Mouse (Mus musculus) heart, postnatal 36 days (tissue): ENCODE results near the gene Tex19.1. TPM values are rescaled to one million over a fixed set of nuclear protein-coding genes. Genes with fewer than 3 reads are reported as not detected.

ENCODE experiments used
- DNase-seq, 2 experiments: peaks; one replicate each; pipeline ENCODE4 v3.0.0; 2021 to 2022
- intact Hi-C: fragments of 180-260 bp; cut with DNase I; formaldehyde crosslinking; loops from one replicate; pipeline ENCODE4 v1.15.1; 2025
- total RNA-seq, 2 experiments: library from RNA; stranded (reverse); gene quantifications; 2 replicates each; pipeline ENCODE4 v1.2.3; 2021

The Tex19.1 gene
- total RNA-seq, 2 experiments from 2014 or later: not detected

- intact Hi-C loops: loop anchor here (5.0 kb wide), 1 partner anchor 86 kb away; no protein-coding TSS in a partner anchor
- DNase-seq: peak; percentile 7 to 11
Observed at GRCm38 (mm10) chr11:121138732-121139131, 7.2 kb upstream of the Tex19.1 start.

GRCm38 (mm10) chr11:121143325-121144015, 2.5 kb upstream of the Tex19.1 start:
- no peak for DNase-seq
- intact Hi-C loops: no loop called here

- DNase-seq: no peak
Observed at GRCm38 (mm10) chr11:121148193-121148592, 2.2 kb downstream of the Tex19.1 start.

DNA sequence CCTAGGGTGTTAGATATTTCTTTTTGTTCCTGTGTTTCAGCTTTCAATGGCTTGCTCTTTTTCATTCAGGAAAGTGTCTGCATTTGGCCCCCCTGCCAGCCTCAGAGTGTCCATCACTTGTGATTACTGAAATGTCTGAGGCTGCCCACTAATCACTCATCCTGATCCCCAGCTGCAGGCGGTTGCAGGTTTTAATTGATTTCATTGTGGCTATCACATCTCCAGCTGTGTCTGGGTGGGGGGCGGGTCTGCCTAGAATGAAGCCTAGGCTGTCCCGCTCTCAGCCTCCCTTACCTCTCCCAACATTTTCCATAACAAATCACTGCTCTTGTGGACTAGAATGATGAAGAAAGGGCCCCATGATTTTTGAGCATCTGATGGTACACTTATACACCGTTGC, 8.3 kb downstream of the Tex19.1 start:
- intact Hi-C loops: no loop called here
- no peak for DNase-seq

More at GRCm38 (mm10) chr11:121148193-121148592, 2.2 kb downstream of the Tex19.1 start:
- intact Hi-C loops: no loop called here

GRCm38 (mm10) chr11:121156411-121156891, 10.5 kb downstream of the Tex19.1 start:
- peak; percentile 45 to 62 for DNase-seq
- intact Hi-C loops: no loop called here

GRCm38 (mm10) chr11:121159971-121160370, 14.0 kb downstream of the Tex19.1 start, which contains the start of gene Uts2r:
Gene Uts2r, plus strand, starts transcription at chr11:121160271.
- intact Hi-C loops: no loop called here
- DNase-seq: no peak

DNA sequence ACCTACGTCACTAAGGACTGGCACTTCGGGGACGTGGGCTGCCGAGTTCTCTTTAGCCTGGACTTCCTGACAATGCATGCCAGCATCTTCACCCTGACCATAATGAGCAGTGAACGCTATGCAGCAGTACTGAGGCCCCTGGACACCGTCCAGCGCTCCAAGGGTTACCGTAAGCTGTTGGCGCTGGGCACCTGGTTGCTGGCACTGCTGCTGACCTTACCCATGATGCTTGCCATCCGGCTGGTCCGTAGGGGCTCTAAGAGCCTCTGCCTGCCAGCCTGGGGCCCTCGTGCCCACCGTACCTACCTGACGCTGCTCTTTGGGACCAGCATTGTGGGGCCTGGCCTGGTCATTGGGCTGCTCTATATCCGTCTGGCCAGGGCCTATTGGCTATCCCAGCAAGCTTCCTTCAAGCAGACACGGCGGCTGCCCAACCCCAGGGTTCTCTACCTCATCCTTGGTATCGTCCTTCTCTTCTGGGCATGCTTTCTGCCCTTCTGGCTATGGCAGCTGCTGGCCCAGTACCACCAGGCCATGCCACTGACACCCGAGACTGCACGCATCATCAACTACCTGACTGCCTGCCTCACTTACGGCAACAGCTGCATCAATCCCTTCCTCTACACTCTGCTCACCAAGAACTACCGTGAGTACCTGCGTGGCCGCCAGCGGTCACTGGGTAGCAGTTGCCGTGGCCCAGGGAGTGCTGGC, 14.8 kb downstream of the Tex19.1 start:
- DNase-seq: no peak

DNA sequence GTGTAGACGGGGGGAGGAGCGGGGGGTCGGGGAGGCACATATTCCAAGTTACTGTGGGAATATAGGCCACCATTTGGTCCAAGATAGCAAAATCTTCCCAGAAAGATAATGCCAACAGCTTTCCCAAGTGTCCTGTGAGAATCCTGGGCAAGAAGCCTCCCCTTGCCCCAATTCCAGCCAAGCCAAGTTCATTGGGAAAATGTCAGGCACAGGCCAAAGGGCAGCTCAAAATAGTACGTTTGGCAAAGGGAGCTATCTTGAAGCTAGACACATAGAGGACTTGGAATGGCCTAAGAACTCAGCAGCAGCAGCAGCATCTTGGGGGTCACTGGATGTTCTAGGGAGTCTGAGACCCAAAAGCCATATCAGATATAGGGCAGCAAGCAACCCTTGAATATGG, 17.8 kb downstream of the Tex19.1 start:
- DNase-seq: no peak
- intact Hi-C loops: no loop called here

More for the DNA sequence above, 14.8 kb downstream of the Tex19.1 start:
- intact Hi-C loops: no loop called here

- intact Hi-C loops: no loop called here
- DNase-seq: no peak
Observed at GRCm38 (mm10) chr11:121173203-121173602, 27.3 kb downstream of the Tex19.1 start.

GRCm38 (mm10) chr11:121174234-121174633, 28.3 kb downstream of the Tex19.1 start:
- intact Hi-C loops: no loop called here
- DNase-seq: no peak

DNA sequence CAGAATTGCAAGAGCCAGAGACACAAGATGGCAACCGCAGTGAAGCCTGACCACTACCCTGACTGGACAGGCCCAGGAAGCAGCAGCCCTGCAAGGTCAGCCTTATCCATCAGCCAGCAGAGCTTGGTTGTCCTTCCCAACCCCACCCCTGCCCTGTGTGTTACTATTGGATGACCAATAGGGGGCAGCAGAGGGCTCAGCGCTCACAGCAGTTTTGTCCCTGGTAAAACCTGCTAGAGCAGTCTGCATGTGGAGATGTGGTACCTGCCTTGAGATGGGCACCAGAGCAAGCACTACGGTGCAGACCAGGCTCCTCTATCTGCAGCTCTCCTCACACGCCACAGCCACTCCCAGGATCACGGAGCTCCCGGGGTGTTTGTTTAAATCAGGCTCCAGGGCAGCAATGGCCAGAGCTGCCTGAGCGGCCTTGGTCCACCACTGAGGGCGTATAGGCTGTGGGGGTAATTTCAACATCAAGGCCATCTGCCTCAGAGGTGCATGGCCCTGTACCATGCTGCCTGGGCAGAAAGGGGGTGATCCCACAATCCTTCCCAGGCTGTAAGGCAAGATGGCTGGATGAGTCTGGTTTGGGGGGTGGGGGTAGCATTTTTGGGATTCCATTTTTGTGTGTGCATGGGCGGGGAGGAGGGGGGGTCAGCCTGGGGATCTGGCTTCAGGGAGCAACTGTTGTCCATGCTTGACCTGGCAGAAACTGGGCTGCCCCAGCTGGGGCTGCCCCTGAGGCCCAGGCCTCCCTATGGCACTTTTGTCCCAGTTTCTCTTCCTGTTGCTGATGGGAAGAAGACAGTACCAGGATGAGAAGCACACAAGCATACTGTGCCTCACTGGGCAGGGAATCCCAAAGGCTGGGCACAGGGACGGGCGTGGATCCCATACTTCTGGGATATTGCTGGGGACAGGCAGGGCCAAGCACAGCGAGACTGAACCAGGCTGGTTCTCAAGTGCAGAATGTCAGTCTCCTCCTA, 30.6 kb downstream of the Tex19.1 start:
- DNase-seq: peak; percentile 45 to 47
- intact Hi-C loops: no loop called here

GRCm38 (mm10) chr11:121189681-121190080, 43.7 kb downstream of the Tex19.1 start:
- intact Hi-C loops: no loop called here

GRCm38 (mm10) chr11:121192742-121193141, 46.8 kb downstream of the Tex19.1 start:
- intact Hi-C loops: no loop called here
- no peak for DNase-seq

More at GRCm38 (mm10) chr11:121189681-121190080, 43.7 kb downstream of the Tex19.1 start:
- peak; percentile 53 to 57 for DNase-seq

- intact Hi-C loops: no loop called here
- no peak for DNase-seq
Observed at GRCm38 (mm10) chr11:121193415-121193814, 47.5 kb downstream of the Tex19.1 start.

Other genes starting within 250 kb of the Tex19.1 start
- gene Ccdc57, start 213.3 kb upstream of the Tex19.1 start, total RNA-seq: 1 to 10 TPM in 1 of 2 experiments, under 1 TPM in 1; 0.79 to 1.6 TPM
- gene Slc16a3, start 197.7 kb upstream of the Tex19.1 start, total RNA-seq: 1 to 10 TPM; 1.3 to 1.9 TPM
- 10 to 100 TPM; 57.9 to 64.8 TPM for gene Csnk1d, start 154.8 kb upstream of the Tex19.1 start, total RNA-seq
- gene Cd7, start 106.7 kb upstream of the Tex19.1 start, total RNA-seq: under 1 TPM; 0.38 to 0.61 TPM
- not detected for gene Sectm1b, start 82.6 kb upstream of the Tex19.1 start, total RNA-seq
- not detected for gene Sectm1a, start 64.9 kb upstream of the Tex19.1 start, total RNA-seq
- gene Tex19.2, start 27.5 kb upstream of the Tex19.1 start, total RNA-seq: not detected
- gene Uts2r, start 14.1 kb downstream of the Tex19.1 start, total RNA-seq: under 1 TPM; 0.44 to 0.54 TPM
- 10 to 100 TPM in 1 of 2 experiments, 1 to 10 TPM in 1; 9.2 to 10.5 TPM for gene Hexdc, start 58.3 kb downstream of the Tex19.1 start, total RNA-seq
- gene Ogfod3, start 58.6 kb downstream of the Tex19.1 start, total RNA-seq: 10 to 100 TPM; 14.7 to 19.1 TPM
- 10 to 100 TPM in 1 of 2 experiments, 1 to 10 TPM in 1; 7.5 to 10.9 TPM for gene Cybc1, start 83.2 kb downstream of the Tex19.1 start, total RNA-seq
- gene Narf, start 91.1 kb downstream of the Tex19.1 start, total RNA-seq: 100 to 1,000 TPM in 1 of 2 experiments, 10 to 100 TPM in 1; 97.1 to 105 TPM
- 10 to 100 TPM; 16.5 to 17.2 TPM for gene Foxk2, start 113.8 kb downstream of the Tex19.1 start, total RNA-seq
- gene Wdr45b, start 208.3 kb downstream of the Tex19.1 start, total RNA-seq: 10 to 100 TPM; 34.7 to 36.3 TPM
- gene Rab40b, start 242.1 kb downstream of the Tex19.1 start, total RNA-seq: 1 to 10 TPM; 1.0 to 1.6 TPM